Mouse (Mus musculus) C2C12 (cell line): ENCODE measurements around the gene Musk.

Experiments used
- CTCF ChIP-seq: IDR thresholded peaks from one replicate; pipeline ENCODE4 v1.5.1; 2011; ENCODE audit not compliant: control insufficient read depth, insufficient read depth, insufficient read length
- MAX ChIP-seq: IDR thresholded peaks from one replicate; pipeline ENCODE4 v1.6.1; 2011; ENCODE audit warnings: mild to moderate bottlenecking, control low read depth
- MYOD1 ChIP-seq: IDR thresholded peaks from one replicate; pipeline ENCODE4 v1.6.1; 2011; ENCODE audit warnings: low read depth; ENCODE audit not compliant: control insufficient read depth, insufficient read length
- USF1 ChIP-seq: IDR thresholded peaks from one replicate; pipeline ENCODE4 v1.6.1; 2011; ENCODE audit warnings: low read depth, mild to moderate bottlenecking, control low read depth, moderate library complexity

- TF ChIP-seq MYOD1 (peak; percentile 90), MAX (peak; percentile 65), CTCF (no peak), USF1 (no peak)
These were observed 3.0 kb downstream of the Musk start for GRCm38 (mm10) chr4:58288753-58289152.
